Mouse (Mus musculus): ENCODE measurements at regions not wholly inside any gene's neighbourhood (a gene's known extent, or its start where the extent isn't known, plus 50 kb on each side); places are given as distances from the start of the nearest gene placed in this dataset.
A peak's percentile ranks its signal among the peaks of the same experiment; 100 is the strongest.

GRCm38 (mm10) chr12:106157827-106158226 lies 147.8 kb downstream of the Vrk1 start:
- H3K27ac ChIP-seq (ENCODE audit: low read length): no peak overlapping the region
- H3K9me3 ChIP-seq (replicated peaks; ENCODE audit: control insufficient read depth, low read length, poor library complexity, severe bottlenecking): no peaks in the 10 kb centered on the region
- WGBS: 69% methylated on average over 4 of the region's 4 CpGs
- no peaks in the 10 kb centered on the region for H3K36me3 ChIP-seq (ENCODE audit: control insufficient read depth, insufficient read depth, low read length)
- no peak overlapping the region for H3K4me2 ChIP-seq (ENCODE audit: low read length)
- no peaks in the 10 kb centered on the region for H3K27me3 ChIP-seq (ENCODE audit: control insufficient read depth, insufficient read depth, low read depth, low read length)
- no peaks in the 10 kb centered on the region for H3K4me1 ChIP-seq (ENCODE audit: control insufficient read depth, insufficient read depth, low read length)
- no peak overlapping the region for H3K9ac ChIP-seq (ENCODE audit: low read depth, low read length)
- no peak for ATAC-seq
- no peak overlapping the region for H3K4me3 ChIP-seq (ENCODE audit: low read depth, low read length)

GRCm38 (mm10) chr12:106158620-106159019 lies 148.6 kb downstream of the Vrk1 start:
- ATAC-seq: no peak
- WGBS: 92% methylated on average over 14 of the region's 14 CpGs
- H3K9ac ChIP-seq (ENCODE audit: low read depth, low read length): no peak overlapping the region

GRCm38 (mm10) chr12:106171301-106171700 lies 161.3 kb downstream of the Vrk1 start:
- no peak overlapping the region for H3K4me3 ChIP-seq (ENCODE audit: low read depth, low read length)
- 51% methylated on average over 5 of the region's 5 CpGs for WGBS
- H3K9me3 ChIP-seq (replicated peaks; ENCODE audit: control insufficient read depth, low read length, poor library complexity, severe bottlenecking): no peaks in the 10 kb centered on the region
- no peak for ATAC-seq
- H3K27ac ChIP-seq (ENCODE audit: low read length): no peak overlapping the region
- H3K27me3 ChIP-seq (ENCODE audit: control insufficient read depth, insufficient read depth, low read depth, low read length): no peaks in the 10 kb centered on the region
- no peak overlapping the region for H3K9ac ChIP-seq (ENCODE audit: low read depth, low read length)
- peaks cover 26% of the 10 kb centered on the region for H3K4me1 ChIP-seq (ENCODE audit: control insufficient read depth, insufficient read depth, low read length)
- H3K4me2 ChIP-seq (ENCODE audit: low read length): no peak overlapping the region
- no peaks in the 10 kb centered on the region for H3K36me3 ChIP-seq (ENCODE audit: control insufficient read depth, insufficient read depth, low read length)

More at GRCm38 (mm10) chr12:106158620-106159019, 148.6 kb downstream of the Vrk1 start:
- no peak overlapping the region for H3K4me3 ChIP-seq (ENCODE audit: low read depth, low read length)
- no peaks in the 10 kb centered on the region for H3K4me1 ChIP-seq (ENCODE audit: control insufficient read depth, insufficient read depth, low read length)
- H3K36me3 ChIP-seq (ENCODE audit: control insufficient read depth, insufficient read depth, low read length): no peaks in the 10 kb centered on the region
- no peak overlapping the region for H3K27ac ChIP-seq (ENCODE audit: low read length)
- no peaks in the 10 kb centered on the region for H3K9me3 ChIP-seq (replicated peaks; ENCODE audit: control insufficient read depth, low read length, poor library complexity, severe bottlenecking)
- H3K4me2 ChIP-seq (ENCODE audit: low read length): no peak overlapping the region
- H3K27me3 ChIP-seq (ENCODE audit: control insufficient read depth, insufficient read depth, low read depth, low read length): no peaks in the 10 kb centered on the region

- 14% methylated on average over 8 of the region's 8 CpGs for WGBS
- no peak for ATAC-seq
Measured at GRCm38 (mm10) chr12:106173211-106173610, 163.2 kb downstream of the Vrk1 start.

GRCm38 (mm10) chr12:106174070-106174980 lies 164.3 kb downstream of the Vrk1 start:
- Histone ChIP-seq H3K9me3 (replicated peaks; ENCODE audit: control insufficient read depth, low read length, poor library complexity, severe bottlenecking) (no peaks in the 10 kb centered on the region), H3K4me2 (ENCODE audit: low read length) (peak overlapping the region; percentile 83), H3K4me1 (ENCODE audit: control insufficient read depth, insufficient read depth, low read length) (peaks cover 26% of the 10 kb centered on the region), H3K4me3 (ENCODE audit: low read depth, low read length) (peak overlapping the region; percentile 40), H3K27me3 (ENCODE audit: control insufficient read depth, insufficient read depth, low read depth, low read length) (no peaks in the 10 kb centered on the region), H3K36me3 (ENCODE audit: control insufficient read depth, insufficient read depth, low read length) (no peaks in the 10 kb centered on the region), H3K9ac (ENCODE audit: low read depth, low read length) (peak overlapping the region; percentile 62), H3K27ac (ENCODE audit: low read length) (peak overlapping the region; percentile 80)
- peak; percentile 66 for ATAC-seq
- WGBS: under 1% methylated on average over 39 of the region's 39 CpGs

More at GRCm38 (mm10) chr12:106173211-106173610, 163.2 kb downstream of the Vrk1 start:
- no peak overlapping the region for H3K4me3 ChIP-seq (ENCODE audit: low read depth, low read length)
- H3K4me1 ChIP-seq (ENCODE audit: control insufficient read depth, insufficient read depth, low read length): peaks cover 26% of the 10 kb centered on the region
- H3K36me3 ChIP-seq (ENCODE audit: control insufficient read depth, insufficient read depth, low read length): no peaks in the 10 kb centered on the region
- no peaks in the 10 kb centered on the region for H3K27me3 ChIP-seq (ENCODE audit: control insufficient read depth, insufficient read depth, low read depth, low read length)
- H3K4me2 ChIP-seq (ENCODE audit: low read length): peak overlapping the region; percentile 83; the same call in 1 of the 2 replicates
- H3K27ac ChIP-seq (ENCODE audit: low read length): no peak overlapping the region
- no peak overlapping the region for H3K9ac ChIP-seq (ENCODE audit: low read depth, low read length)
- H3K9me3 ChIP-seq (replicated peaks; ENCODE audit: control insufficient read depth, low read length, poor library complexity, severe bottlenecking): no peaks in the 10 kb centered on the region

GRCm38 (mm10) chr12:106174981-106175700 lies 165.1 kb downstream of the Vrk1 start:
- no peaks in the 10 kb centered on the region for H3K36me3 ChIP-seq (ENCODE audit: control insufficient read depth, insufficient read depth, low read length)
- peak overlapping the region; percentile 83 for H3K4me2 ChIP-seq (ENCODE audit: low read length)
- H3K27me3 ChIP-seq (ENCODE audit: control insufficient read depth, insufficient read depth, low read depth, low read length): no peaks in the 10 kb centered on the region
- no peaks in the 10 kb centered on the region for H3K9me3 ChIP-seq (replicated peaks; ENCODE audit: control insufficient read depth, low read length, poor library complexity, severe bottlenecking)
- H3K4me1 ChIP-seq (ENCODE audit: control insufficient read depth, insufficient read depth, low read length): peaks cover 26% of the 10 kb centered on the region
- H3K9ac ChIP-seq (ENCODE audit: low read depth, low read length): peak overlapping the region; percentile 62
- ATAC-seq: peak; percentile 10; the same call in 1 of the 2 replicates
- 2% methylated on average over 27 of the region's 27 CpGs for WGBS
- H3K27ac ChIP-seq (ENCODE audit: low read length): peak overlapping the region; percentile 80
- peak overlapping the region; percentile 40 for H3K4me3 ChIP-seq (ENCODE audit: low read depth, low read length)

- Histone ChIP-seq H3K4me2 (ENCODE audit: low read length) (no peak overlapping the region), H3K27me3 (ENCODE audit: control insufficient read depth, insufficient read depth, low read depth, low read length) (no peaks in the 10 kb centered on the region), H3K27ac (ENCODE audit: low read length) (no peak overlapping the region), H3K9me3 (replicated peaks; ENCODE audit: control insufficient read depth, low read length, poor library complexity, severe bottlenecking) (no peaks in the 10 kb centered on the region), H3K36me3 (ENCODE audit: control insufficient read depth, insufficient read depth, low read length) (no peaks in the 10 kb centered on the region), H3K4me1 (ENCODE audit: control insufficient read depth, insufficient read depth, low read length) (peaks cover 25% of the 10 kb centered on the region), H3K9ac (ENCODE audit: low read depth, low read length) (no peak overlapping the region), H3K4me3 (ENCODE audit: low read depth, low read length) (no peak overlapping the region)
- no peak for ATAC-seq
- 65% methylated on average over 4 of the region's 4 CpGs for WGBS
Measured at GRCm38 (mm10) chr12:106177302-106177701, 167.3 kb downstream of the Vrk1 start.

GRCm38 (mm10) chr12:106177861-106178260 lies 167.8 kb downstream of the Vrk1 start:
- H3K27me3 ChIP-seq (ENCODE audit: control insufficient read depth, insufficient read depth, low read depth, low read length): no peaks in the 10 kb centered on the region
- WGBS: 54% methylated on average over 3 of the region's 3 CpGs

More at GRCm38 (mm10) chr12:106177861-106178260, 167.8 kb downstream of the Vrk1 start:
- Histone ChIP-seq H3K36me3 (ENCODE audit: control insufficient read depth, insufficient read depth, low read length) (no peaks in the 10 kb centered on the region), H3K4me1 (ENCODE audit: control insufficient read depth, insufficient read depth, low read length) (peaks cover 22% of the 10 kb centered on the region), H3K27ac (ENCODE audit: low read length) (no peak overlapping the region), H3K4me3 (ENCODE audit: low read depth, low read length) (no peak overlapping the region), H3K9me3 (replicated peaks; ENCODE audit: control insufficient read depth, low read length, poor library complexity, severe bottlenecking) (no peaks in the 10 kb centered on the region), H3K4me2 (ENCODE audit: low read length) (no peak overlapping the region), H3K9ac (ENCODE audit: low read depth, low read length) (no peak overlapping the region)
- no peak for ATAC-seq

All from midbrain, embryonic 16.5 days (tissue).